Mouse (Mus musculus) CD4-positive, CD25-positive, alpha-beta regulatory T cell, adult 4 months (primary cell): ENCODE measurements around the gene Osbpl2. TPM values are rescaled to one million over a fixed set of nuclear protein-coding genes. Genes with fewer than 3 reads are reported as not detected.
A peak's percentile ranks its signal among the peaks of the same experiment; 100 is the strongest.

ENCODE experiments used
- ATAC-seq: one replicate; pipeline ENCODE4 v1.8.0; 2017
- polyA plus RNA-seq, 2 experiments: library from polyadenylated mRNA; unstranded; fragments of 100-300 nt; shearing (Covaris generic); gene quantifications; one replicate each; pipeline ENCODE4 v1.2.1; 2017

The Osbpl2 gene
- 10 to 100 TPM; 20.6 to 24.3 TPM for polyA plus RNA-seq

- peak; percentile 96 for ATAC-seq
These were observed at the start of gene Osbpl2 for GRCm38 (mm10) chr2:180118661-180119438. Osbpl2 (plus strand) TSS chr2:180119306.

GRCm38 (mm10) chr2:180069770-180070480 is 49.2 kb upstream of the Osbpl2 start:
- peak; percentile 36 for ATAC-seq

GRCm38 (mm10) chr2:180070481-180071453 is 48.3 kb upstream of the Osbpl2 start, which contains the start of gene Mtg2:
Mtg2 (plus strand) TSS chr2:180070588.
- peak; percentile 97 for ATAC-seq

- ATAC-seq, result no peak
These were observed 47.4 kb upstream of the Osbpl2 start for GRCm38 (mm10) chr2:180071671-180072070.

GRCm38 (mm10) chr2:180072886-180073285 is 46.2 kb upstream of the Osbpl2 start:
- ATAC-seq, result no peak

- ATAC-seq, result no peak
These were observed 41.5 kb upstream of the Osbpl2 start for GRCm38 (mm10) chr2:180077622-180078021.

- ATAC-seq, result no peak
These were observed 38.4 kb upstream of the Osbpl2 start for GRCm38 (mm10) chr2:180080680-180081079.

GRCm38 (mm10) chr2:180083063-180083462 is 36.0 kb upstream of the Osbpl2 start:
- no peak for ATAC-seq

- no peak for ATAC-seq
These were observed 34.5 kb upstream of the Osbpl2 start for GRCm38 (mm10) chr2:180084565-180084964.

- ATAC-seq, result no peak
These were observed 33.0 kb upstream of the Osbpl2 start for GRCm38 (mm10) chr2:180085926-180086636.

GRCm38 (mm10) chr2:180086637-180087027 is 32.5 kb upstream of the Osbpl2 start:
- no peak for ATAC-seq

GRCm38 (mm10) chr2:180087472-180087871 is 31.6 kb upstream of the Osbpl2 start:
- no peak for ATAC-seq

- no peak for ATAC-seq
These were observed 28.8 kb upstream of the Osbpl2 start for GRCm38 (mm10) chr2:180090285-180090684.

GRCm38 (mm10) chr2:180095711-180096110 is 23.4 kb upstream of the Osbpl2 start:
- ATAC-seq, result no peak

- no peak for ATAC-seq
These were observed 21.5 kb upstream of the Osbpl2 start for GRCm38 (mm10) chr2:180097585-180097984.

GRCm38 (mm10) chr2:180098167-180098566 is 20.9 kb upstream of the Osbpl2 start:
- no peak for ATAC-seq

GRCm38 (mm10) chr2:180099529-180099928 is 19.6 kb upstream of the Osbpl2 start:
- peak; percentile 75 for ATAC-seq

- ATAC-seq, result no peak
These were observed 15.7 kb upstream of the Osbpl2 start for GRCm38 (mm10) chr2:180103151-180103977.

- peak; percentile 64 for ATAC-seq
These were observed 15.0 kb upstream of the Osbpl2 start, which contains the start of gene Hrh3 for GRCm38 (mm10) chr2:180103978-180104658. Hrh3 (minus strand) TSS chr2:180104488.

GRCm38 (mm10) chr2:180104659-180105377 is 14.3 kb upstream of the Osbpl2 start:
- no peak for ATAC-seq
